ENCODE assay signal across 43 mouse cellular contexts in genomic region chr7:18214699-18215098, GRCm38 (mm10). TPM values are rescaled to one million over a fixed set of nuclear protein-coding genes. Genes with fewer than 3 reads are reported as not detected.
"Had no signal": no experiment of that assay in that cellular context is flagged by ENCODE, and none has a peak within 500 bp of the region (broad histone marks: within the 10 kb centered on the region; RNA-seq: fewer than 3 reads in every experiment).

No protein-coding gene starts in this region.

- H3K36me3 ChIP-seq: heart, embryonic 10.5 days; heart, embryonic 12.5 days; hindbrain, embryonic 13.5 days; hindbrain, embryonic 15.5 days; limb, embryonic 13.5 days; limb, embryonic 15.5 days; liver, embryonic 13.5 days; liver, embryonic 15.5 days had no signal

- ATAC-seq: hindbrain, postnatal 0 days; intestine, embryonic 16.5 days had no signal

- H3K9me3 ChIP-seq: liver, embryonic 13.5 days; liver, embryonic 15.5 days had no signal

- DNase-seq: gastrocnemius, postnatal 14 days; gastrocnemius, postnatal 36 days; heart, adult 11 months; heart, adult 2 months; heart, postnatal 10 days; heart, postnatal 36 days; kidney, adult 11 months; kidney, adult 8-10 months; kidney, postnatal 10 days; kidney, postnatal 25 days; kidney, postnatal 4 days; layer of hippocampus, adult 9-11 months; layer of hippocampus, postnatal 36 days; left cerebral cortex, postnatal 4 days; liver, embryonic 13.5 days had no signal

- H3K4me1 ChIP-seq: heart, embryonic 10.5 days; heart, embryonic 12.5 days; hindbrain, embryonic 13.5 days; hindbrain, embryonic 15.5 days; limb, embryonic 13.5 days; limb, embryonic 15.5 days; liver, embryonic 13.5 days; liver, embryonic 15.5 days had no signal

- H3K9ac ChIP-seq: heart, embryonic 12.5 days; hindbrain, embryonic 13.5 days; hindbrain, embryonic 15.5 days; limb, embryonic 13.5 days; limb, embryonic 15.5 days; liver, embryonic 13.5 days; liver, embryonic 15.5 days had no signal

- H3K4me3 ChIP-seq: heart, adult 2 months; heart, embryonic 10.5 days; heart, embryonic 12.5 days; hindbrain, embryonic 13.5 days; hindbrain, embryonic 15.5 days; limb, embryonic 13.5 days; limb, embryonic 15.5 days; liver, embryonic 13.5 days; liver, embryonic 15.5 days had no signal

- H3K27me3 ChIP-seq: heart, embryonic 12.5 days; hindbrain, embryonic 13.5 days; hindbrain, embryonic 15.5 days; limb, embryonic 13.5 days; limb, embryonic 15.5 days; liver, embryonic 13.5 days; liver, embryonic 15.5 days had no signal

- H3K4me2 ChIP-seq: heart, embryonic 12.5 days; hindbrain, embryonic 13.5 days; hindbrain, embryonic 15.5 days; limb, embryonic 13.5 days; limb, embryonic 15.5 days; liver, embryonic 11.5 days; liver, embryonic 13.5 days; liver, embryonic 15.5 days had no signal

- H3K27ac ChIP-seq: heart, adult 2 months; heart, embryonic 10.5 days; hindbrain, embryonic 13.5 days; hindbrain, embryonic 15.5 days; hindbrain, postnatal 0 days; limb, embryonic 13.5 days; limb, embryonic 15.5 days; liver, embryonic 13.5 days; liver, embryonic 15.5 days had no signal

RNA-seq across cellular contexts. Expression of gene Mill1, which starts 30.4 kb away (rescaled TPM):
- total RNA-seq: gastrocnemius, adult 18-20 months; gastrocnemius, adult 8-10 months; gastrocnemius, postnatal 14 days; gastrocnemius, postnatal 36 days; heart, adult 2 months; heart, postnatal 10 days; heart, postnatal 36 days; hematopoietic stem cell, adult 5-6 weeks; hindbrain, postnatal 0 days; layer of hippocampus, adult 18-20 months; layer of hippocampus, adult 8-10 months; layer of hippocampus, postnatal 14 days; layer of hippocampus, postnatal 36 days; left cerebral cortex, adult 18-20 months; left cerebral cortex, adult 8-10 months; left cerebral cortex, postnatal 10 days; left cerebral cortex, postnatal 25 days; left cerebral cortex, postnatal 4 days had no signal
- polyA plus RNA-seq: heart, adult 2 months; heart, embryonic 10.5 days; heart, embryonic 12.5 days; heart, embryonic 14.5 days; heart, embryonic 16.5 days; hindbrain, embryonic 11.5 days; hindbrain, embryonic 13.5 days; hindbrain, embryonic 15.5 days; hindbrain, postnatal 0 days; intestine, embryonic 14.5 days; intestine, embryonic 16.5 days; kidney, embryonic 14.5 days; kidney, embryonic 16.5 days; limb, embryonic 11.5 days; liver, embryonic 11.5 days; liver, embryonic 13.5 days; liver, embryonic 15.5 days had no signal

RNA-seq across cellular contexts. Expression of gene Igfl3, which starts 38.4 kb away (rescaled TPM):
- total RNA-seq: gastrocnemius, adult 18-20 months; gastrocnemius, adult 8-10 months; gastrocnemius, postnatal 14 days; gastrocnemius, postnatal 36 days; heart, adult 2 months; heart, postnatal 10 days; heart, postnatal 36 days; hematopoietic stem cell, adult 5-6 weeks; hindbrain, postnatal 0 days; layer of hippocampus, adult 18-20 months; layer of hippocampus, adult 8-10 months; layer of hippocampus, postnatal 14 days; layer of hippocampus, postnatal 36 days; left cerebral cortex, adult 18-20 months; left cerebral cortex, adult 8-10 months; left cerebral cortex, postnatal 10 days; left cerebral cortex, postnatal 25 days; left cerebral cortex, postnatal 4 days had no signal
- polyA plus RNA-seq: gonadal fat pad, adult 2 months; heart, adult 2 months; heart, embryonic 10.5 days; heart, embryonic 12.5 days; heart, embryonic 14.5 days; heart, embryonic 16.5 days; hindbrain, embryonic 11.5 days; hindbrain, embryonic 13.5 days; hindbrain, embryonic 15.5 days; hindbrain, postnatal 0 days; intestine, embryonic 14.5 days; intestine, embryonic 16.5 days; kidney, embryonic 14.5 days; kidney, embryonic 16.5 days; limb, embryonic 11.5 days; limb, embryonic 13.5 days; limb, embryonic 15.5 days; liver, embryonic 11.5 days; liver, embryonic 13.5 days; liver, embryonic 15.5 days had no signal
